ENCODE assay signal across 8 mouse cellular contexts in genomic region chr11:31617236-31617635, GRCm38 (mm10). TPM values are rescaled to one million over a fixed set of nuclear protein-coding genes. Genes with fewer than 3 reads are reported as not detected.
DNase-seq lines count a peak whose midpoint lies in the region; ATAC-seq and TF ChIP-seq lines count a peak whose summit lies in the region.

No protein-coding gene starts in this region.

- no peaks in the 10 kb centered on the region for H3K27me3 ChIP-seq in kidney, adult 2 months (replicated peaks; ENCODE audit: control insufficient read depth, insufficient read depth, low read length)
- H3K27me3 ChIP-seq in kidney, embryonic 14.5 days (ENCODE audit: control insufficient read depth, insufficient read depth, low read length) = no peaks in the 10 kb centered on the region

- no peak for TF ChIP-seq POLR2A in kidney, adult 2 months (IDR thresholded peaks at IDR 0.05; ENCODE audit: low read depth, low read length)

- no peak for ATAC-seq in kidney, embryonic 14.5 days (ENCODE audit: low FRiP score, low TSS enrichment)

- no peak overlapping the region for H3K27ac ChIP-seq in kidney, adult 2 months (ENCODE audit: insufficient read depth, low read depth, low read length)
- no peak overlapping the region for H3K27ac ChIP-seq in kidney, embryonic 14.5 days (ENCODE audit: low read depth, low read length)

- WGBS in kidney, adult 2 months = 43% methylated on average over 3 of the region's 3 CpGs
- WGBS in kidney, embryonic 14.5 days = 61% methylated on average over 3 of the region's 3 CpGs

- no peak overlapping the region for H3K9ac ChIP-seq in kidney, embryonic 14.5 days (ENCODE audit: low read depth, low read length)

- no peak for TF ChIP-seq CTCF in kidney, adult 2 months (conservative IDR thresholded peaks at IDR 0.05; ENCODE audit: insufficient read depth, insufficient read length, low read depth, low read length)

- no peak overlapping the region for H3K4me2 ChIP-seq in kidney, embryonic 14.5 days (replicated peaks; ENCODE audit: low read depth, low read length)

- H3K4me1 ChIP-seq in kidney, adult 2 months (ENCODE audit: control insufficient read depth, insufficient read depth, low read length) = no peaks in the 10 kb centered on the region
- H3K4me1 ChIP-seq in kidney, embryonic 14.5 days (ENCODE audit: control insufficient read depth, insufficient read depth, low read length) = no peaks in the 10 kb centered on the region

- DNase-seq in kidney, adult 2 months = peak; percentile 71
- peak; percentile 73 for DNase-seq in gastrocnemius, postnatal 10 days
- peak; percentile 62 to 74 for DNase-seq in kidney, postnatal 36 days
- DNase-seq in urinary bladder, adult 18-20 months (ENCODE audit: low spot score in 2 of 2) = peak; percentile 33 to 84
- DNase-seq in embryo, embryonic 11 days = no peak
- DNase-seq in left cerebral cortex, adult 8-10 months (ENCODE audit: low spot score in 2 of 2) = no peak
- DNase-seq in right cerebral cortex, postnatal 14 days = no peak

- no peak overlapping the region for H3K4me3 ChIP-seq in kidney, adult 2 months (ENCODE audit: insufficient read depth, low read depth, low read length)
- no peak overlapping the region for H3K4me3 ChIP-seq in kidney, embryonic 14.5 days (ENCODE audit: low read length)

- no peaks in the 10 kb centered on the region for H3K9me3 ChIP-seq in kidney, embryonic 14.5 days (ENCODE audit: control insufficient read depth, low read length)

- no peaks in the 10 kb centered on the region for H3K36me3 ChIP-seq in kidney, adult 2 months (ENCODE audit: control insufficient read depth, insufficient read depth, low read length)
- H3K36me3 ChIP-seq in kidney, embryonic 14.5 days (ENCODE audit: control insufficient read depth, insufficient read depth, low read length) = no peaks in the 10 kb centered on the region

RNA-seq across cellular contexts. Expression of gene Bod1, which starts 54.4 kb away (rescaled TPM):
- 131 and 137 TPM in 2 replicates for polyA plus RNA-seq in kidney, adult 2 months (2012; rRNA removed)
- 104 and 107 TPM in 2 replicates for polyA plus RNA-seq in kidney, embryonic 14.5 days (2014; fragmentation: Nextera tagmentation; extraction: Ambion mirVana)
- 100 to 1,000 TPM; 113 TPM for total RNA-seq in gastrocnemius, postnatal 10 days (2021)
- 100 to 1,000 TPM in 3 of 4 experiments, 10 to 100 TPM in 1; 96.6 to 104 (median 102) TPM for total RNA-seq in left cerebral cortex, adult 8-10 months (2022)

Comparison
In these comparisons a context has a peak if more than half of its experiments do, and no peak if none do; other contexts are left out.
1. DNase-seq: peak in kidney, adult 2 months (single experiment), gastrocnemius, postnatal 10 days (single experiment), kidney, postnatal 36 days (2 of 2) and urinary bladder, adult 18-20 months (2 of 2); none in embryo, embryonic 11 days (single experiment), left cerebral cortex, adult 8-10 months (0 of 2) and right cerebral cortex, postnatal 14 days (single experiment).